Mouse (Mus musculus) embryonic facial prominence, embryonic 14.5 days (tissue): ENCODE data around the gene Slc15a4. TPM values are rescaled to one million over a fixed set of nuclear protein-coding genes. Genes with fewer than 3 reads are reported as not detected.

Experiments
- ATAC-seq: fragments of 200-750 bp; cut with Nextera tagmentation; 2 replicates; pipeline ENCODE4 v1.8.0; 2017; ENCODE audit warnings: low read depth, moderate number of reproducible peaks, moderate TSS enrichment
- DNase-seq: peaks from one replicate; pipeline ENCODE4 v3.0.0-alpha.2; 2015; ENCODE audit warnings: low spot score
- H3K27ac ChIP-seq: fragments of 300-500 bp; sonication (generic); replicated peaks from 2 replicates; pipeline ENCODE4 v1.5.1; 2014; ENCODE audit warnings: low read depth, mild to moderate bottlenecking, low read length, moderate library complexity
- H3K27me3 ChIP-seq: fragments of 300-500 bp; sonication (generic); replicated peaks from 2 replicates; pipeline ENCODE4 v1.6.1; 2014; ENCODE audit warnings: low read length; ENCODE audit not compliant: control insufficient read depth, insufficient read depth
- H3K36me3 ChIP-seq: fragments of 300-500 bp; sonication (generic); 2 replicates; pipeline ENCODE4 v1.6.1; 2014; ENCODE audit warnings: low read length, mixed read lengths; ENCODE audit not compliant: control insufficient read depth, insufficient read depth
- H3K4me1 ChIP-seq: fragments of 300-500 bp; sonication (generic); 2 replicates; pipeline ENCODE4 v1.6.1; 2014; ENCODE audit warnings: antibody characterized with exemption, low read length; ENCODE audit not compliant: control insufficient read depth, insufficient read depth
- H3K4me2 ChIP-seq: fragments of 300-500 bp; sonication (generic); 2 replicates; pipeline ENCODE4 v1.6.1; 2014; ENCODE audit warnings: low read depth, mild to moderate bottlenecking, low read length, moderate library complexity, mixed read lengths
- H3K4me3 ChIP-seq: fragments of 300-500 bp; sonication (generic); 2 replicates; pipeline ENCODE4 v1.5.1; 2014; ENCODE audit warnings: low read depth, mild to moderate bottlenecking, low read length
- H3K9ac ChIP-seq: fragments of 300-500 bp; sonication (generic); 2 replicates; pipeline ENCODE4 v1.6.1; 2014; ENCODE audit warnings: low read depth, mild to moderate bottlenecking, low read length, moderate library complexity, mixed read lengths
- H3K9me3 ChIP-seq: fragments of 300-500 bp; sonication (generic); 2 replicates; pipeline ENCODE4 v1.6.1; 2016; ENCODE audit warnings: low read length; ENCODE audit not compliant: control insufficient read depth
- WGBS: fragments of 180-500 bp; shearing (Covaris S2); extraction: QIAGEN DNeasy Blood & Tissue Kit; methylation state at CpG from one replicate; pipeline ENCODE4 v1.1.7; 2014; 5-methylcytosine and 5-hydroxymethylcytosine counted together
- polyA plus RNA-seq: library from polyadenylated mRNA; unstranded; fragments of >200 nt; fragmentation: Nextera tagmentation; extraction: Ambion mirVana; gene quantifications from 2 replicates; pipeline ENCODE4 v1.2.1, GENCODE M21; 2014

Gene Slc15a4
- polyA plus RNA-seq, 1 experiment from 2014 or later = 18.5 TPM

DNA sequence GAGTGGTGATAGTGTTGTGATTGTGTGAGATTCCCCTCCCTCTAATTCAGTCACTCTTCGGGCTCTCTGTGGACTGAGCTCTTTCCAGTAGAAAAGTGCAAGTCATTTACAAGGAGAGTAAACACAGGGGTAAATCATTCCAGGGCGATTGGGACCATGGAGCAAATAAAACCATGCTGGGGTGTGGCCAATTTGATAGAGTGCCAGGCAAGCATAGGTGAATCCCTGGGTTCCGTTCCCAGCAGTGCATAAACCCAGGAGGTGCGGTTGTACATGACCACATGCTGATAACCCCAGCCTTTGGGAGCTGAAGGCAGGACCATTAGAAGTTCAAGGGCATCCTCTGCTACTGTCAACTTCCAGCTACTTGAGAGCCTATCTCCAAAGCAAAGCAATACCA lies 491 bp upstream of the Slc15a4 start:
- Histone ChIP-seq H3K4me2 (peak overlapping the region; percentile 93), H3K9me3 (no peaks in the 10 kb centered on the region), H3K27me3 (peaks cover 23% of the 10 kb centered on the region), H3K4me3 (peak overlapping the region; percentile 51), H3K9ac (no peak overlapping the region), H3K27ac (no peak overlapping the region), H3K4me1 (0 out of 2 replicates have a peak, but pooled peaks cover 9% of the 10 kb centered on the region), H3K36me3 (no peaks in the 10 kb centered on the region)
- 43% methylated on average over 4 of the region's 4 CpGs for WGBS
- DNase-seq (no peak), ATAC-seq (no peak)

DNA sequence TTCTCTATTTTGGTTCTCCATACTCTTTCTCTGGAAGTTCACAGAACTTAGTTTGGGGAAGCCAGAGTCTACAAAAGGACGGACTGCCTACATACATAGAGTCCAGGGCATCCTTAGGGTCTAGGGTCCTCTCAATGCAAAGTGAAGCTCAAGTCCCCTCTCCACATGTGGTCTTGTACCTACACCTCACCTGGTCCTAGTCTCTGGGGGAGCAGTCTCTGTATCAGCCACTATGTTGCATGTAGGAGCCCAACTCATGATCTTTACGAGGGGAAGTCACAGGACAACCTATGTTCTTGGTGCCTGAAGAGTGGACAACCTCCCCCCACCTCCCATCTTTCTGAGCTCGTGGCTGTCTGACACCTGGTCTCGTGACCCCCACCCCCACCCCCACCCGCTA lies 1.0 kb downstream of the Slc15a4 start:
- DNase-seq = no peak

DNA sequence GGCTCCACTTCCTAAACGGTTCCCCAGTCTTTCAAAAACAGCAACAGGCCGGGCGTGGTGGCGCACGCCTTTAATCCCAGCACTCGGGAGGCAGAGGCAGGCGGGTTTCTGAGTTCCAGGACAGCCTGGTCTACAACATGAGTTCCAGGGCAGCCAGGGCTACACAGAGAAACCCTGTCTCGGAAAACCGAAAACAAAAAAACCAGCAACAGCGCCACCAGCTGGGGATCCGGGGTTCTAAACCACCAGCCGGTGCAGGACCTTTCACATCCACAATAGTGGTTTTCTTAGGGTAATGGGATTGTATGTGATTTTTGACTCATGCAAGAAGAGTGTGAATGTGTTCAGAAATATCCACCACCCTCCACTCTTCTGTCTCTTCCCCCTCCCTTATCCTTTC lies 5.5 kb downstream of the Slc15a4 start:
- Histone ChIP-seq H3K4me2 (no peak overlapping the region), H3K4me3 (no peak overlapping the region), H3K27ac (no peak overlapping the region), H3K36me3 (no peaks in the 10 kb centered on the region), H3K9ac (no peak overlapping the region), H3K9me3 (no peaks in the 10 kb centered on the region), H3K27me3 (peaks cover 9% of the 10 kb centered on the region), H3K4me1 (0 out of 2 replicates have a peak, but pooled peaks cover 5% of the 10 kb centered on the region)
- no peak for ATAC-seq
- DNase-seq = no peak
- 90% methylated on average over 12 of the region's 12 CpGs for WGBS

More for the DNA sequence above, 1.0 kb downstream of the Slc15a4 start:
- Histone ChIP-seq H3K27me3 (peaks cover 23% of the 10 kb centered on the region), H3K4me1 (0 out of 2 replicates have a peak, but pooled peaks cover 9% of the 10 kb centered on the region), H3K36me3 (no peaks in the 10 kb centered on the region), H3K9me3 (no peaks in the 10 kb centered on the region), H3K27ac (no peak overlapping the region), H3K4me3 (peak overlapping the region; percentile 51; the same call in 1 of the 2 replicates), H3K4me2 (peak overlapping the region; percentile 93), H3K9ac (peak overlapping the region; percentile 66; the same call in 1 of the 2 replicates)
- no peak for ATAC-seq
- WGBS = 16% methylated on average over 5 of the region's 5 CpGs

DNA sequence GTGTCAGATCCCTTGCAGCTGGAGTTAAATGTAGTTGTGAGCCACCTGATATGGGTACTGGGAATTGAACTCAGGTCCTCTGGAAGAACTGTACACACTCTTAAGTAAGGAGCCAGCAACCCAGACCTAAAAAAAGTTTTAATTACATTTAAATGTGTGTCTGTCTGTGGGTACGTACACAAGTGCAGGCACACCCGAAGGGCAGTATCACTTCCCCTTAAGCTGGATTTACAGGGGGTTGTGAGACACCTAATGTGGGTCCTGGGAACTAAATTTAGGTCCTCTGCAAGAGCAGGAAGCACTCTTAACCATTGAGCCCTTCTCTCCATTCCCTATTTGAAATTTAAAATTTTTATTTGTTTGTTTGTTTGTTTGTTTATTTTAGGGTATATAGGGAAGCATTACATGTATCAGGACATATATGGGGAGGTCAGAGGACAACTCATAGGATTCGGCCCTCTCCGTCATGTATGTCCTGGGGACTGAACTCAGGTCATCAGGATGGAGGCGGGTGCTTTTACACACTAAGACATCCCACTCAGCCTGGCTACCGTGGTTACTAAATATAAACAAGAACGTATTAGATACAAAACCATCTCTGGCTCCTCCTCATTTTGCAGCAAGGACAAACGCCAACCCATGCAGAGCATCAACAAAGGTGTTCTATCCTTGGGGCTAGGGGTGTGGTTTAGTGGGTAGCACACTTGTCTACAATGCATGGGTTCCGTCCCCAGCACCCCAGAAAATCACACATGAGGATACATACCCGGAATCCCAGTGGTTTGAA lies 8.1 kb downstream of the Slc15a4 start:
- H3K36me3 ChIP-seq = no peaks in the 10 kb centered on the region
- H3K27me3 ChIP-seq = no peaks in the 10 kb centered on the region
- H3K27ac ChIP-seq = no peak overlapping the region
- whole genome bisulfite sequencing = 78% methylated on average over 10 of the region's 10 CpGs
- no peak for ATAC-seq
- H3K4me2 ChIP-seq = no peak overlapping the region
- no peak for DNase-seq
- no peak overlapping the region for H3K4me3 ChIP-seq
- H3K9me3 ChIP-seq = no peaks in the 10 kb centered on the region
- H3K9ac ChIP-seq = no peak overlapping the region
- H3K4me1 ChIP-seq = no peaks in the 10 kb centered on the region

DNA sequence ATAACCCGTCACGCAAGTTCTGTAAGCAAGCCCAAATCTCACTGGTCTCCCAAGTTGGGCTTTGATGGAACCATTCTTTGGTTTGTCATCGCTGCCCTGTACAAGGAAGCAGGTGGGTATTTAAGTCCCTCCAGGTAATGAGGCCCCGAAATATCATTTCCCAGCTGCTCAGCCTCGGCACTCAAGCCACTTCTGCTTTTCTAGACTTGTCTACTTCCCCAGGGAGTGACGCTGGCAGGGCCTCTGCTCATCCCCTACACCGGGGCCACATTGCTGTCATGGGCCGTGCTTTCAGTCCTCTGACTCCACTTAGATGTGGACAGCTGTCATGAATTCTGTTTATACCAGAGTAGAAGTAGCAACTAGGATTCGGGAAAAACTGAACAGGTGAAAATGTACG lies 11.6 kb downstream of the Slc15a4 start:
- H3K4me1 ChIP-seq = peaks cover 3% of the 10 kb centered on the region
- no peaks in the 10 kb centered on the region for H3K27me3 ChIP-seq
- DNase-seq = no peak
- H3K9me3 ChIP-seq = no peaks in the 10 kb centered on the region
- whole genome bisulfite sequencing = 74% methylated on average over 10 of the region's 10 CpGs
- no peak overlapping the region for H3K4me3 ChIP-seq
- no peaks in the 10 kb centered on the region for H3K36me3 ChIP-seq
- H3K27ac ChIP-seq = no peak overlapping the region
- no peak overlapping the region for H3K4me2 ChIP-seq
- no peak overlapping the region for H3K9ac ChIP-seq
- no peak for ATAC-seq

DNA sequence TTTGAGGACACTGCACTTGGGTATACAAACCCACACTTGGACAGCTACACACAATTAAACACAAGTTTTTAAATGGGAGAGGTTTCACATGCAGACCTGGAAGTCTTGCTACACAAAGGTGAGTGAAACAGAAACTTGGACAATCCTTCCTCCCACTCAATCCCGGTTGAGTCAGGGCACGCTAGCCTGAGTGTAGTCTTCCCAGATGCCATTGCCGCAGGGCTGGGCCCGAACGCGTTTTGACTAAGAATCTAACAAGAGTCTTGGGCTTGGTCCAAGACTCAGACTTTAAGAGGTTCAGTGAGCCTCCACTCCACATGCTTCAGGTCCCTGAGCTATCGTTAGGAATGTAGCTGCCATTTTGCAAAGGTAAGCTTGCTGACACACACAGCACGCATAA lies 12.3 kb downstream of the Slc15a4 start:
- H3K27ac ChIP-seq = no peak overlapping the region
- no peak for ATAC-seq

DNA sequence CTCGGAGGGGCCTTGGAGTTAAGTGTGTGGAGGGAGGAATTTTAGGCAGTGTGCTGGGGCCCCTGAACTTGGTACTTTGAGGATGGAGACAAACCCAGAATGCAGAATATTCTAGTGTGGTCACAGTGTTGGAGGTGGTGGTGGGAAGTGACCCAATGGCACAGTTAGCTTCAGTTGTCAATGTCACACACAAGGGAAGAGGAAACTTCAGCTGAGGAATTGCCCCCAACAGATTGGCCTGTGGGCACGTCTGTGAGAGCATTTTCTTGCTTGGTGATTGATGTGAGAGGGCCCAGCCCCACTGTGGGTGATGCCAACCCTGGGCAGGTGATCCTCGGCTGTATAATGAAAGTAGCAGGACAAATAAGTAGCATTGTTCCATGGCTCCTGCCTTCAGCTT lies 13.9 kb downstream of the Slc15a4 start:
- Histone ChIP-seq H3K4me3 (no peak overlapping the region), H3K27ac (no peak overlapping the region), H3K4me2 (no peak overlapping the region), H3K9me3 (no peaks in the 10 kb centered on the region), H3K36me3 (no peaks in the 10 kb centered on the region), H3K9ac (no peak overlapping the region), H3K4me1 (peaks cover 14% of the 10 kb centered on the region), H3K27me3 (no peaks in the 10 kb centered on the region)
- WGBS = 73% methylated on average over 3 of the region's 3 CpGs
- DNase-seq (no peak), ATAC-seq (no peak)

More for the DNA sequence above, 12.3 kb downstream of the Slc15a4 start:
- Histone ChIP-seq H3K4me1 (peaks cover 10% of the 10 kb centered on the region), H3K4me2 (no peak overlapping the region), H3K27me3 (no peaks in the 10 kb centered on the region), H3K4me3 (no peak overlapping the region), H3K36me3 (no peaks in the 10 kb centered on the region), H3K9ac (no peak overlapping the region), H3K9me3 (no peaks in the 10 kb centered on the region)
- DNase-seq = no peak
- WGBS = 76% methylated on average over 8 of the region's 8 CpGs

DNA sequence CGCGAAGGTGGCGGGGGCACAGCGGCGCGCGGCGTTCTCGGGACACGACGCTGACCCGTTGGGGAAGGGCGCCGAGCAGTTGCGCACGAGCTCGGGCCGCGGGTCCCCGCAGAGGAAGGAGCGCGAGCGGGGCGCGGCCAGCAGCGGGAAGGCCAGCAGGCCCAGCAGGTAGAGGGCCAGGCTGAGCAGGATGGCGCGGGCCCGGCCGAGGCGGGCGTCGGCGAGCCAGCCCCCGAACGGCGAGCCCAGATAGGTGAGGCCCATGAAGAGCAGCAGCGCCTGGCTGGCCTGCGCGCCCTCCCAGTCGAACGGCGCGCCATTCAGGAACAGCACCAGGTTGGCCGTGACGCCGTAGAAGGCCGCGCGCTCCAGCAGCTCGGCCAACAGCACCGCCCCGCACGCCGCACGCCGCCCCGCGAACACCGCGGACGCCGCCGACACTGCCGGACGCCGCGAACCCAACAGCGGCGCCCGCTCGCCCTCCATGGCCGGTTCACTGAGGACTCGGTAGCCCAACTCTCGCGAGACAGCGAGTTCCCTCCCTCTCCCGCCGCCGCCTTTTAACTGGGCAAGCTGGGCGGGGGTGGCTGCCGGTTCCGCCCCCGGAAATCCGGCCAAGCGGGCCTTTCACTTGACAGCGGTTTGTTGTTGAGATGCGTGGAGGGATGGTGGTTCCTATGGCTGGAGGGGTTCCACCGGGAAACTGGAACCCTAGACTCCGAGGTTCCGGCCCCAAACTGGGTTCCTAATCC lies 15.6 kb downstream of the Slc15a4 start:
- WGBS = under 1% methylated on average over 27 of the region's 91 CpGs
- H3K4me3 ChIP-seq = peak overlapping the region; percentile 97
- DNase-seq = peak; percentile 98
- peak; percentile 96 for ATAC-seq
- peak overlapping the region; percentile 82 for H3K27ac ChIP-seq
- no peaks in the 10 kb centered on the region for H3K9me3 ChIP-seq
- H3K36me3 ChIP-seq = no peaks in the 10 kb centered on the region
- H3K9ac ChIP-seq = peak overlapping the region; percentile 96
- H3K27me3 ChIP-seq = no peaks in the 10 kb centered on the region
- peak overlapping the region; percentile 97 for H3K4me2 ChIP-seq
- H3K4me1 ChIP-seq = peaks cover 14% of the 10 kb centered on the region
